Mouse (Mus musculus): Measurements from ENCODE around the gene Tnfrsf1a. TPM values are rescaled to one million over a fixed set of nuclear protein-coding genes. Genes with fewer than 3 reads are reported as not detected.

Tnfrsf1a gene
- polyA plus RNA-seq, 1 experiment from 2014 or later, result 41.1 TPM

GRCm38 (mm10) chr6:125355197-125355741 is 6.1 kb downstream of the Tnfrsf1a start:
- Histone ChIP-seq H3K9me3 (ENCODE audit: low read length) (no peaks in the 10 kb centered on the region), H3K4me2 (ENCODE audit: low read depth, low read length) (peak overlapping the region; percentile 88), H3K27me3 (ENCODE audit: insufficient read depth, low read length) (no peaks in the 10 kb centered on the region), H3K36me3 (replicated peaks; ENCODE audit: insufficient read depth, low read length) (peaks cover 29% of the 10 kb centered on the region), H3K9ac (replicated peaks) (no peak overlapping the region; the same call in 1 of the 2 replicates), H3K27ac (ENCODE audit: low read depth) (peak overlapping the region; percentile 82), H3K4me3 (ENCODE audit: low read depth, low read length) (0 out of 2 replicates have a peak overlapping the region, but pooled peaks have one; percentile 1), H3K4me1 (ENCODE audit: insufficient read depth) (peaks cover 46% of the 10 kb centered on the region)
- DNase-seq (no peak), ATAC-seq (no peak)
- 10% methylated on average over 10 of the region's 10 CpGs for WGBS (ENCODE audit: insufficient replicate concordance)
- no peak for TF ChIP-seq EP300 (IDR thresholded peaks at IDR 0.05; ENCODE audit: low read depth)
- TF ChIP-seq CTCF (IDR thresholded peaks at IDR 0.05; ENCODE audit: low read depth), result no peak

- no peak overlapping the region for H3K27ac ChIP-seq (ENCODE audit: low read depth)
- no peaks in the 10 kb centered on the region for H3K9me3 ChIP-seq (ENCODE audit: low read length)
- 55% methylated on average over 8 of the region's 8 CpGs for WGBS (ENCODE audit: insufficient replicate concordance)
- no peaks in the 10 kb centered on the region for H3K27me3 ChIP-seq (ENCODE audit: insufficient read depth, low read length)
- peaks cover 45% of the 10 kb centered on the region for H3K4me1 ChIP-seq (ENCODE audit: insufficient read depth)
- no peak overlapping the region for H3K4me2 ChIP-seq (ENCODE audit: low read depth, low read length)
- TF ChIP-seq CTCF (IDR thresholded peaks at IDR 0.05; ENCODE audit: low read depth), result no peak
- no peak for TF ChIP-seq EP300 (IDR thresholded peaks at IDR 0.05; ENCODE audit: low read depth)
- no peak overlapping the region for H3K4me3 ChIP-seq (ENCODE audit: low read depth, low read length)
- peaks cover 38% of the 10 kb centered on the region for H3K36me3 ChIP-seq (replicated peaks; ENCODE audit: insufficient read depth, low read length)
- DNase-seq (no peak), ATAC-seq (no peak)
- no peak overlapping the region for H3K9ac ChIP-seq (replicated peaks)
Observed at GRCm38 (mm10) chr6:125356264-125356663, 7.1 kb downstream of the Tnfrsf1a start.

- H3K4me3 ChIP-seq (ENCODE audit: low read depth, low read length), result no peak overlapping the region
- H3K4me2 ChIP-seq (ENCODE audit: low read depth, low read length), result no peak overlapping the region
- no peak for TF ChIP-seq CTCF (IDR thresholded peaks at IDR 0.05; ENCODE audit: low read depth)
- no peak for TF ChIP-seq EP300 (IDR thresholded peaks at IDR 0.05; ENCODE audit: low read depth)
- WGBS (ENCODE audit: insufficient replicate concordance), result 83% methylated on average over 15 of the region's 15 CpGs
- H3K4me1 ChIP-seq (ENCODE audit: insufficient read depth), result peaks cover 36% of the 10 kb centered on the region
- ATAC-seq (no peak), DNase-seq (no peak)
- no peaks in the 10 kb centered on the region for H3K27me3 ChIP-seq (ENCODE audit: insufficient read depth, low read length)
- peaks cover 45% of the 10 kb centered on the region for H3K36me3 ChIP-seq (replicated peaks; ENCODE audit: insufficient read depth, low read length)
- no peak overlapping the region for H3K27ac ChIP-seq (ENCODE audit: low read depth)
- H3K9me3 ChIP-seq (ENCODE audit: low read length), result no peaks in the 10 kb centered on the region
- H3K9ac ChIP-seq (replicated peaks), result no peak overlapping the region
Observed at GRCm38 (mm10) chr6:125357334-125357733, 8.2 kb downstream of the Tnfrsf1a start.

GRCm38 (mm10) chr6:125359999-125360398 is 10.8 kb downstream of the Tnfrsf1a start:
- ATAC-seq (peak; percentile 18; the same call in 1 of the 2 replicates), DNase-seq (no peak)
- Histone ChIP-seq H3K4me1 (ENCODE audit: insufficient read depth) (peaks cover 26% of the 10 kb centered on the region), H3K9me3 (ENCODE audit: low read length) (no peaks in the 10 kb centered on the region), H3K27me3 (ENCODE audit: insufficient read depth, low read length) (no peaks in the 10 kb centered on the region), H3K9ac (replicated peaks) (no peak overlapping the region), H3K27ac (ENCODE audit: low read depth) (0 out of 2 replicates have a peak overlapping the region, but pooled peaks have one; percentile 16), H3K4me3 (ENCODE audit: low read depth, low read length) (no peak overlapping the region), H3K4me2 (ENCODE audit: low read depth, low read length) (no peak overlapping the region), H3K36me3 (replicated peaks; ENCODE audit: insufficient read depth, low read length) (peaks cover 48% of the 10 kb centered on the region)
- 40% methylated on average over 9 of the region's 9 CpGs for WGBS (ENCODE audit: insufficient replicate concordance)
- peak; percentile 44 for TF ChIP-seq CTCF (IDR thresholded peaks at IDR 0.05; ENCODE audit: low read depth)
- TF ChIP-seq EP300 (IDR thresholded peaks at IDR 0.05; ENCODE audit: low read depth), result no peak

- WGBS (ENCODE audit: insufficient replicate concordance), result 69% methylated on average over 9 of the region's 9 CpGs
- H3K4me1 ChIP-seq (ENCODE audit: insufficient read depth), result peaks cover 17% of the 10 kb centered on the region
- H3K4me2 ChIP-seq (ENCODE audit: low read depth, low read length), result no peak overlapping the region
- no peak overlapping the region for H3K4me3 ChIP-seq (ENCODE audit: low read depth, low read length)
- no peak overlapping the region for H3K27ac ChIP-seq (ENCODE audit: low read depth)
- no peaks in the 10 kb centered on the region for H3K27me3 ChIP-seq (ENCODE audit: insufficient read depth, low read length)
- H3K36me3 ChIP-seq (replicated peaks; ENCODE audit: insufficient read depth, low read length), result peaks cover 48% of the 10 kb centered on the region
- ATAC-seq, result no peak
- no peaks in the 10 kb centered on the region for H3K9me3 ChIP-seq (ENCODE audit: low read length)
- H3K9ac ChIP-seq (replicated peaks), result no peak overlapping the region
- DNase-seq, result no peak
- no peak for TF ChIP-seq CTCF (IDR thresholded peaks at IDR 0.05; ENCODE audit: low read depth)
- no peak for TF ChIP-seq EP300 (IDR thresholded peaks at IDR 0.05; ENCODE audit: low read depth)
Observed at GRCm38 (mm10) chr6:125360846-125361245, 11.7 kb downstream of the Tnfrsf1a start.

GRCm38 (mm10) chr6:125361467-125362291 is 12.5 kb downstream of the Tnfrsf1a start:
- DNase-seq (peak; percentile 41), ATAC-seq (no peak)
- Histone ChIP-seq H3K4me2 (ENCODE audit: low read depth, low read length) (no peak overlapping the region), H3K4me1 (ENCODE audit: insufficient read depth) (peaks cover 16% of the 10 kb centered on the region), H3K36me3 (replicated peaks; ENCODE audit: insufficient read depth, low read length) (peaks cover 48% of the 10 kb centered on the region), H3K27ac (ENCODE audit: low read depth) (no peak overlapping the region), H3K27me3 (ENCODE audit: insufficient read depth, low read length) (no peaks in the 10 kb centered on the region), H3K9me3 (ENCODE audit: low read length) (no peaks in the 10 kb centered on the region), H3K4me3 (ENCODE audit: low read depth, low read length) (no peak overlapping the region), H3K9ac (replicated peaks) (no peak overlapping the region)
- WGBS (ENCODE audit: insufficient replicate concordance), result 71% methylated on average over 38 of the region's 38 CpGs
- TF ChIP-seq CTCF (IDR thresholded peaks at IDR 0.05; ENCODE audit: low read depth) (peak; percentile 53), EP300 (IDR thresholded peaks at IDR 0.05; ENCODE audit: low read depth) (no peak)

Data from liver, postnatal 0 days (tissue).